Mouse (Mus musculus) forebrain, embryonic 10.5 days (tissue): ENCODE data around the gene Elovl6. TPM values are rescaled to one million over a fixed set of nuclear protein-coding genes. Genes with fewer than 3 reads are reported as not detected.

Source experiments
- DNase-seq: peaks from one replicate; pipeline ENCODE4 v3.0.0-alpha.2; 2017; ENCODE audit warnings: low spot score; ENCODE audit errors: extremely low spot score
- H3K27ac ChIP-seq: fragments of 300-500 bp; sonication (generic); 2 replicates; pipeline ENCODE4 v1.5.1; 2016; ENCODE audit warnings: mild to moderate bottlenecking
- H3K27me3 ChIP-seq: fragments of 300-500 bp; sonication (generic); 2 replicates; pipeline ENCODE4 v1.6.1; 2016; ENCODE audit warnings: mild to moderate bottlenecking; ENCODE audit not compliant: poor library complexity, severe bottlenecking
- H3K36me3 ChIP-seq: fragments of 300-500 bp; sonication (generic); replicated peaks from 2 replicates; pipeline ENCODE4 v1.6.1; 2016; ENCODE audit warnings: mild to moderate bottlenecking, moderate library complexity
- H3K4me1 ChIP-seq: fragments of 300-500 bp; sonication (generic); 2 replicates; pipeline ENCODE4 v1.6.1; 2016
- H3K4me3 ChIP-seq: fragments of 300-500 bp; sonication (generic); 2 replicates; pipeline ENCODE4 v1.5.1; 2016; ENCODE audit warnings: mild to moderate bottlenecking, moderate library complexity
- H3K9me3 ChIP-seq: fragments of 300-500 bp; sonication (generic); 2 replicates; pipeline ENCODE4 v1.6.1; 2016; ENCODE audit warnings: mild to moderate bottlenecking, moderate library complexity
- WGBS: fragments of 180-500 bp; shearing (Covaris S2); methylation state at CpG from one replicate; pipeline ENCODE4 v1.1.7; 2016; 5-methylcytosine and 5-hydroxymethylcytosine counted together
- polyA plus RNA-seq: library from polyadenylated mRNA; unstranded; fragments of >200 nt; fragmentation: Nextera tagmentation; extraction: Ambion mirVana; gene quantifications from 2 replicates; pipeline ENCODE4 v1.2.1, GENCODE M21; 2016

Gene Elovl6
- polyA plus RNA-seq, 1 experiment from 2014 or later = 48.2 TPM

DNA sequence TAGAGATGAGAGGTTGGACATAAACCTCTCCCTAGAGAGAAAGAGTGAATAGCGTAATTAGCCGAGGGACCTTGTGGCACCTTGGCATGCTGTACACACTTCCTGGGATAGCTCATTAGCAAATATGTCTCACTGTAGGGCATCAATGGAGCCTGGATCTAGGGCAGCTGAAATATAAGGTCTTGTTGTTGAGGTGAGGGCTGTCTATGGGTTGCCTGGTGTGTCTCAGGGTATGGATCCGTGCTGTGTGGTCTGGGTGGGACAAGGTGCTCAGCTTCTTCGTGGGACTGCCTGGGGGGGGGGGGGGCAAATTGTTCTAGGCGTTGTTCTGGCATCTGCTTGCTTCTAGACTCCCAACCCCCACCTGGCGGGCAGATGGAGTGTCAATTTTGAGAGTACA, 13.6 kb downstream of the Elovl6 start:
- DNase-seq = no peak
- Histone ChIP-seq H3K4me1 (peaks cover 48% of the 10 kb centered on the region), H3K36me3 (peaks cover 56% of the 10 kb centered on the region), H3K27ac (peak overlapping the region; percentile 46; the same call in 1 of the 2 replicates), H3K9me3 (peaks cover 15% of the 10 kb centered on the region; the same call in 1 of the 2 replicates), H3K4me3 (no peak overlapping the region), H3K27me3 (peaks cover 2% of the 10 kb centered on the region; the same call in 1 of the 2 replicates)
- 87% methylated on average over 6 of the region's 6 CpGs for WGBS

GRCm38 (mm10) chr3:129547837-129548435, 15.8 kb downstream of the Elovl6 start:
- Histone ChIP-seq H3K27me3 (peaks cover 5% of the 10 kb centered on the region; the same call in 1 of the 2 replicates), H3K36me3 (peaks cover 48% of the 10 kb centered on the region), H3K9me3 (peaks cover 10% of the 10 kb centered on the region; the same call in 1 of the 2 replicates), H3K4me3 (no peak overlapping the region), H3K4me1 (peaks cover 63% of the 10 kb centered on the region), H3K27ac (no peak overlapping the region)
- no peak for DNase-seq
- WGBS = 70% methylated on average over 8 of the region's 8 CpGs

DNA sequence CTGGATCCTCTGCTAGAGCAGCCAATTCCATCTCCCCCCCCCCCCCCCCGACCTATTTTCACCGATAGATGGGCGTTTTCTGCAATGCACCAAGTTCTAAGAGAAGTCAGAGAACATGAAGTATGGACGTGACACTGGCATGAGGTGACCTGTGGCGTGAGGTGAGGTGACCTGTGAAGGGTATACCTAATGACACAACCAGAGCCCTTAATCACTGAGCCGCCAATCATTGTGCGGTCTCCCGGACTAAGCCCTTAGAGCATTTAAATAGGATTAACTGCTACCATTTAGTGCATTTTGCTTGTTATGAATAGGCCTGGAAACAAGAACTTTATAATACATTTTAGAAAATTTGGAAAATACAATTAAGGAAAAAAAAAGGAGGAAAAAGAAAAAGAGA, 16.6 kb downstream of the Elovl6 start:
- Histone ChIP-seq H3K9me3 (peaks cover 3% of the 10 kb centered on the region; the same call in 1 of the 2 replicates), H3K4me1 (peaks cover 63% of the 10 kb centered on the region), H3K4me3 (no peak overlapping the region), H3K27ac (no peak overlapping the region), H3K27me3 (peaks cover 5% of the 10 kb centered on the region; the same call in 1 of the 2 replicates), H3K36me3 (peaks cover 44% of the 10 kb centered on the region)
- 30% methylated on average over 8 of the region's 8 CpGs for WGBS
- DNase-seq = no peak

GRCm38 (mm10) chr3:129549546-129549945, 17.4 kb downstream of the Elovl6 start:
- no peaks in the 10 kb centered on the region for H3K9me3 ChIP-seq
- no peak overlapping the region for H3K27ac ChIP-seq
- DNase-seq = no peak
- peaks cover 42% of the 10 kb centered on the region for H3K36me3 ChIP-seq
- H3K4me1 ChIP-seq = peaks cover 63% of the 10 kb centered on the region
- WGBS = 30% methylated on average over 5 of the region's 5 CpGs
- no peak overlapping the region for H3K4me3 ChIP-seq
- peaks cover 5% of the 10 kb centered on the region; the same call in 1 of the 2 replicates for H3K27me3 ChIP-seq

DNA sequence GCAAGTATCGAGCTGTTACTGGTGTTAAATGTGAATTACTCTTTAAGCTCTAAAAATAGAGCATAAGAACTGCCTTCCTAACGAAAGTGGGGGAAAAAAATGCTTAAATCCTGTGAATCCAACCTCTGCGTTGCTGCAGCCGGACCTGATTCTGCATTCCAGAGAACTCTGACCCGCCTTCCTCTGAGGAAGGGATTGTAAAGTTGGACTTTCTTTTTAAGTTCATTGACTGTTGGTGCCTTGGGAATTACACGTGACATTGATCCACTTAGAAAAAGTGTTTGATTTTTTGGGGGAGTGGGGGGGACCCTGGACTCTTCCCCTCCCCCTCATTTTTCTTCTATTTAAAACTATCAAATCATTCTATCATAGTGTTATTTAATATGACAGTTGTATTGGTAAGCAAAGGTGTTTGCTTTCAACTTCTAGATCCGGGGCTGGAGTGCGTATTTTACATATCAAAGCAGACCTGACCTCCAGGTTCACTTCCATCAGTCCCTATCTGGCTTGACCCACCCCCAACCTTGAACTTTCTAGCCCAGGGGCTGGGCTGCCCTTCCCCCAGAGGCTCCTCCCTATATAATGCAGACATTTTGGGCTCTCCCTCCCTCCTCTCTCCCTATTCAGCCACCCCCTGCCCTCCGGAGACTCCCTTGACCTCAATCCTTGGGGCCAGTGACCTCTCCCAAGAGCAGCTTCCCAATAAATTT, 19.6 kb downstream of the Elovl6 start:
- Histone ChIP-seq H3K4me3 (no peak overlapping the region), H3K9me3 (no peaks in the 10 kb centered on the region), H3K27ac (no peak overlapping the region), H3K36me3 (peaks cover 40% of the 10 kb centered on the region), H3K27me3 (peaks cover 5% of the 10 kb centered on the region; the same call in 1 of the 2 replicates), H3K4me1 (peaks cover 52% of the 10 kb centered on the region)
- no peak for DNase-seq
- 67% methylated on average over 9 of the region's 9 CpGs for WGBS

DNA sequence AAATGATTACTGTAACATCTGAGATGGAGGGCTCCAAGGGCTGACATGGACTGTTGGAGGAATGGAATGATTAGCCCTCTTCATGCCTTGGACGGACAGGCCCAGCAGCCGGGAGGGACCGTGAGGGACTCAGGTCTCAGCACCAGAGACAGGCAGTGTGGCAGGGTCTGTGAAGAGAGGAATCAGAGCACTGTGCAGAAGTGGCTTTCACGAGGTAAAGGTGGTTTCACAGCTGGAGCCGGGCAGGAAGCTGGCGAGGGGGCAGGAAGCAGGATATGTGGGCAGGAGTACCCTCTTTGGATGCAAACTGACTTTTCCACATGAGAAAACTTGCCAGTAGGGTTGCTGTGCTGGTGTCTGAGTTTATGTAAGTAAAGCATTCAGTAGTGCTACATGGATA, 20.2 kb downstream of the Elovl6 start:
- no peak overlapping the region for H3K27ac ChIP-seq
- H3K4me3 ChIP-seq = no peak overlapping the region
- 82% methylated on average over 6 of the region's 6 CpGs for WGBS
- no peak for DNase-seq
- peaks cover 5% of the 10 kb centered on the region; the same call in 1 of the 2 replicates for H3K27me3 ChIP-seq
- no peaks in the 10 kb centered on the region for H3K9me3 ChIP-seq
- H3K4me1 ChIP-seq = peaks cover 45% of the 10 kb centered on the region
- H3K36me3 ChIP-seq = peaks cover 45% of the 10 kb centered on the region

DNA sequence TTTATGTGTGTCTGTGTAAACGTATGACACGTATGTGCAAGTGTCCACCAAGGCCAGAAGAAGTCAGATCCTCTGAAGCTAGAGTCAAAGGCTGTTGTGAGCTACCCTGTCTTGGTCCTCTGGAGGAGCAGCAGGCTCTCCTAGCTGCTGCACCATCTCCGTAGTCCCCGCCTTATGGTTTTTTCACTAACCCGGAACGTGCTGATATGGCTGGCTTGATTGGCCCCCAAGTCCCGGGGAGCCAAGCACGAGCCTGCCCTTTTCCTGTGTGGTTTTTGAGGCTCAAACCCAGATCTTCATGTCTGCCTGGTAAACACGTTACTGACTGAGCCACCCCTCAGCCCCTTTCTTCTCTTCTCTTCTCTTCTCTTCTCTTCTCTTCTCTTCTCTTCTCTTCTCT, 21.0 kb downstream of the Elovl6 start:
- Histone ChIP-seq H3K9me3 (no peaks in the 10 kb centered on the region), H3K4me1 (peaks cover 39% of the 10 kb centered on the region), H3K4me3 (no peak overlapping the region), H3K27ac (no peak overlapping the region), H3K36me3 (peaks cover 53% of the 10 kb centered on the region), H3K27me3 (peaks cover 5% of the 10 kb centered on the region; the same call in 1 of the 2 replicates)
- WGBS = 92% methylated on average over 9 of the region's 9 CpGs
- no peak for DNase-seq

- Histone ChIP-seq H3K4me3 (no peak overlapping the region), H3K4me1 (peaks cover 35% of the 10 kb centered on the region), H3K27me3 (peaks cover 5% of the 10 kb centered on the region; the same call in 1 of the 2 replicates), H3K36me3 (peaks cover 58% of the 10 kb centered on the region), H3K27ac (no peak overlapping the region), H3K9me3 (no peaks in the 10 kb centered on the region)
- 91% methylated on average over 10 of the region's 10 CpGs for WGBS
- DNase-seq = no peak
Measured at GRCm38 (mm10) chr3:129553661-129554060, 21.5 kb downstream of the Elovl6 start.

GRCm38 (mm10) chr3:129554436-129554835, 22.3 kb downstream of the Elovl6 start:
- Histone ChIP-seq H3K27ac (no peak overlapping the region), H3K27me3 (peaks cover 5% of the 10 kb centered on the region; the same call in 1 of the 2 replicates), H3K9me3 (no peaks in the 10 kb centered on the region), H3K4me1 (peaks cover 27% of the 10 kb centered on the region), H3K36me3 (peaks cover 65% of the 10 kb centered on the region), H3K4me3 (no peak overlapping the region)
- DNase-seq = no peak
- WGBS = 93% methylated on average over 4 of the region's 4 CpGs

DNA sequence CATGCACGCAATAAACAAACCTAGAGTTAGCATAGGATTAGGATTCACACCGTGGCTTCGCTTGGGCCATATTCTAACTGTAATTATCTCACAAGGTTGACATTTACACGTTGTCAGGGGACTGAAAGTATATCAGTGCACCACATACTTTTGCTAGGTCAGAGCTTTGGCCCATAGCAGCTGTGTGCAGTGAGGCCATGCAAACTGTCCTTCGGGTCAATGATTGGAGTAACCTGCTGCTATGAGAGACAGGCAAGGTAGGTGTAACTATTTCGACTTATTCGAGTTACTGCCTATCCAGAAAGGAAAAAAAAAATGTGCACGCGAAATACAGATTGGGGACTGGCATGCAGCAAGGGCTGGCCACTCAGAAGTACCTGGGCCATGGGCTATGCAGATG, 24.9 kb downstream of the Elovl6 start:
- no peak overlapping the region for H3K4me3 ChIP-seq
- DNase-seq = no peak
- no peak overlapping the region for H3K27ac ChIP-seq
- H3K4me1 ChIP-seq = peaks cover 7% of the 10 kb centered on the region
- 90% methylated on average over 9 of the region's 9 CpGs for WGBS
- H3K36me3 ChIP-seq = peaks cover 75% of the 10 kb centered on the region
- H3K9me3 ChIP-seq = no peaks in the 10 kb centered on the region
- no peaks in the 10 kb centered on the region for H3K27me3 ChIP-seq

- peaks cover 76% of the 10 kb centered on the region for H3K36me3 ChIP-seq
- WGBS = 81% methylated on average over 7 of the region's 7 CpGs
- H3K9me3 ChIP-seq = no peaks in the 10 kb centered on the region
- no peaks in the 10 kb centered on the region for H3K27me3 ChIP-seq
- 0 out of 2 replicates have a peak, but pooled peaks cover 3% of the 10 kb centered on the region for H3K4me1 ChIP-seq
- H3K27ac ChIP-seq = no peak overlapping the region
- no peak overlapping the region for H3K4me3 ChIP-seq
- no peak for DNase-seq
Measured at GRCm38 (mm10) chr3:129557566-129557965, 25.4 kb downstream of the Elovl6 start.

DNA sequence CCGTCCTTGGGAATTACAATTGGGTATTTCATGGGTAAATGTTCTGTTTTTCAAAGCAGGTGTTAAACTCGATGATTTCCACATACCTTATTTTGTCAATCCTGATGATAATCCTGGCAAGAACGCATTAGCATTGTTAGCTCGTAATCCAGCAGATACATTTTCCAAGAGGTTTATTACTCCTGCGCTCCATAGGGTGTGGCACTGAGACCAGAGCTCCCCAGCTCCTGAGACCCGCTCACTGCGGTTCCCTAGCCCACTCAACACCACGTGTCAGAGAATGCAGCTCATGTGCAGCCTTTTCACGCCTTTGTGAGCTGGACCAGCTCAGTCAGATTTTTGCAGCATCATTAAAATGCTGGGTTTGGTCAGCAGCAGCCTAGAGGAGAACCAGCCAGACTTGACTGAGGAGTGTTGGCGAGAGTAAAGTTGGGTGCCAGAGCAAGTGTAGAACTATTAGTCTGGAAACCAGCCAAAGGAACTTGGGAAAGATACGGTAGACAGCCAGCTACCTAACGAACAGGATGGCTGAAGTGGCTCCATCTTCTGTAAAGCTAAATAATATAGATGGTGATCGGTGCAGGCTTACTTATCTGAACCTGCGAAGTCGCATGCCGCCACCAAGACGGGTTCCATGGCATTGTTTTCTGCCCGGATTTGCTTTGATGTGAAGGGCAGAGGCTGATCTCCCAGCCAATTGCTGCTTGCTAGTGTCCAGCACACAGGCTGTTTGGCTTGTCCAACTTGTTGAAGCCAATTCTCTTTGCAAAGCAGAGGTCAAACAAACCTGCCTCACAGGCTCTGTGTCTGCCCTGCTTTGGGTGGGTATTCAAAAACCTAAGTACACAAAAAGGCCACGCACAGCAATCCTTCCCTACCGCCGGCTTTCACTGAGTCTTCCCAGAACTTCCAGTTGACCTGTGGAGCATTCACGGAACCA, 26.1 kb downstream of the Elovl6 start:
- H3K4me3 ChIP-seq = no peak overlapping the region
- H3K36me3 ChIP-seq = peaks cover 75% of the 10 kb centered on the region
- 92% methylated on average over 22 of the region's 22 CpGs for WGBS
- H3K27me3 ChIP-seq = no peaks in the 10 kb centered on the region
- no peak for DNase-seq
- H3K9me3 ChIP-seq = no peaks in the 10 kb centered on the region
- no peak overlapping the region for H3K27ac ChIP-seq
- 0 out of 2 replicates have a peak, but pooled peaks cover 3% of the 10 kb centered on the region for H3K4me1 ChIP-seq
